Mouse (Mus musculus) heart, postnatal 0 days (tissue): Measurements from ENCODE around the gene Relb.

Experiments
- CTCF ChIP-seq: IDR thresholded peaks from 2 replicates; pipeline ENCODE4 v1.5.1; 2016; ENCODE audit warnings: antibody characterized with exemption, control low read depth, low read depth
- EP300 ChIP-seq: IDR thresholded peaks from 2 replicates; pipeline ENCODE4 v1.6.1; 2016; ENCODE audit warnings: antibody characterized with exemption, low read depth

DNA sequence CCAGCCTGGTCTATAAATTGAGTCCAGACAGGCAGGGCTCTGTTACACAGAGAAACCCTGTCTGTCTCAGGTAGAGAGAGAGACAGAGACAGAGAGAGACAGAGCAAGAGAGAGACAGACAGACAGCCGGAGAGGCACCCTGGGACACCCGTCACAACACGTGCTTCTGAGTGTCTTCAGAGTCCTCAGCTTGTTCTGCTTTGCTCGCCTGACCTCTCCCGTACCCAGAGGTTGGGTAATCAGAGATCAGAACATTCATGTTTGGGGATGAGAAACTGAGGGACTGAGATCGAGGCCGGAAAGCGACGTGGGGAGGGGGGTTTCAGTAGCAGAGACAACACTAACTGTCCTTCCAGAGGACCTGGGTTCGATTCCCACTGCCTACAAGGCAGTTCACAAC, 46.6 kb upstream of the Relb start:
- no peak for TF ChIP-seq EP300
- no peak for TF ChIP-seq CTCF
